Mouse (Mus musculus) small intestine, adult 2 months (tissue): ENCODE measurements around the gene Mustn1.

Source experiments
- CTCF ChIP-seq: fragments of 200-500 bp; IDR thresholded peaks from 2 replicates; pipeline ENCODE4 v1.5.1; 2012; ENCODE audit warnings: low read depth, mild to moderate bottlenecking, control low read depth, inconsistent platforms, low read length, moderate library complexity, mixed read lengths; ENCODE audit not compliant: insufficient replicate concordance, insufficient read length; ENCODE audit errors: extremely low read depth
- POLR2A ChIP-seq: fragments of 200-500 bp; IDR thresholded peaks from 2 replicates; pipeline ENCODE4 v1.6.1; 2012; ENCODE audit warnings: low read depth, mild to moderate bottlenecking, control low read depth, inconsistent platforms, low read length, moderate library complexity

DNA sequence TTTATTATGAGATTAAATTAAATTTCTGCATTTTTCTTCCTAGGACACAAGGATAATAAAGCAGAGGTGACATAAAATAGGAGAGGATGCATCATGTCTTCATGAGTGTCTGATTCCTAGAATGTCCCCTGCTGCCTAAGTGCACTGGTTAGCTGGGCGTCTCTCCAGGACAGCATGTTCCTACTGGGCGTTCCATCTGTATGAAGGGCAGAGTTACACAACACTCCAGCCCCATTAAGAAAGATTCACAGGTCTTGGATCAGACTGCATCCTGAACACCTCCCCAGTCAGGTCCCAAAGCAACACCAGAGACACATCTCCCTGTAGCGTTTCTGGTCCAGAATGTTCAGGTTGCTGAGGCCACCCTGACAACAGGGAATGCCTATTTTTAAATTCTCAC is 23.7 kb upstream of the Mustn1 start:
- TF ChIP-seq POLR2A, result no peak
- TF ChIP-seq CTCF, result no peak
